Mouse (Mus musculus) mesoderm, embryonic 11.5 days (tissue): ENCODE results near the gene Cdh13.

Experiments used
- DNase-seq: peaks from one replicate; pipeline ENCODE4 v3.0.0-alpha.2; 2012; ENCODE audit warnings: low read depth, low spot score

Gene Cdh13

GRCm38 (mm10) chr8:118565186-118565585 lies 281.7 kb downstream of the Cdh13 start:
- DNase-seq = no peak

GRCm38 (mm10) chr8:118565887-118566747 lies 282.6 kb downstream of the Cdh13 start:
- no peak for DNase-seq

- DNase-seq = no peak
These were observed 285.8 kb downstream of the Cdh13 start for GRCm38 (mm10) chr8:118569366-118569765.

GRCm38 (mm10) chr8:118581256-118581655 lies 297.7 kb downstream of the Cdh13 start:
- no peak for DNase-seq

GRCm38 (mm10) chr8:118582185-118582584 lies 298.7 kb downstream of the Cdh13 start:
- no peak for DNase-seq

GRCm38 (mm10) chr8:118587981-118588380 lies 304.4 kb downstream of the Cdh13 start:
- DNase-seq = no peak

GRCm38 (mm10) chr8:118596816-118597215 lies 313.3 kb downstream of the Cdh13 start:
- no peak for DNase-seq

GRCm38 (mm10) chr8:118601376-118601775 lies 317.8 kb downstream of the Cdh13 start:
- DNase-seq = no peak

GRCm38 (mm10) chr8:118602074-118602473 lies 318.5 kb downstream of the Cdh13 start:
- DNase-seq = no peak

GRCm38 (mm10) chr8:118611551-118611950 lies 328.0 kb downstream of the Cdh13 start:
- no peak for DNase-seq

- no peak for DNase-seq
These were observed 334.7 kb downstream of the Cdh13 start for GRCm38 (mm10) chr8:118618195-118618594.

- DNase-seq = no peak
These were observed 342.9 kb downstream of the Cdh13 start for GRCm38 (mm10) chr8:118626425-118626824.

- DNase-seq = no peak
These were observed 344.2 kb downstream of the Cdh13 start for GRCm38 (mm10) chr8:118627737-118628136.

GRCm38 (mm10) chr8:118628702-118629101 lies 345.2 kb downstream of the Cdh13 start:
- no peak for DNase-seq

- DNase-seq = no peak
These were observed 351.9 kb downstream of the Cdh13 start for GRCm38 (mm10) chr8:118635296-118636060.

GRCm38 (mm10) chr8:118639606-118640005 lies 356.1 kb downstream of the Cdh13 start:
- DNase-seq = no peak

GRCm38 (mm10) chr8:118641799-118642198 lies 358.3 kb downstream of the Cdh13 start:
- no peak for DNase-seq

- DNase-seq = no peak
These were observed 365.4 kb downstream of the Cdh13 start for GRCm38 (mm10) chr8:118648801-118649537.

GRCm38 (mm10) chr8:118649981-118650380 lies 366.4 kb downstream of the Cdh13 start:
- DNase-seq = no peak

GRCm38 (mm10) chr8:118662001-118662829 lies 378.7 kb downstream of the Cdh13 start:
- peak; percentile 31 for DNase-seq

- no peak for DNase-seq
These were observed 381.5 kb downstream of the Cdh13 start for GRCm38 (mm10) chr8:118665081-118665480.
